Mouse (Mus musculus): Measurements from ENCODE around the gene Banf2. TPM values are rescaled to one million over a fixed set of nuclear protein-coding genes. Genes with fewer than 3 reads are reported as not detected.
A peak's percentile ranks its signal among the peaks of the same experiment; 100 is the strongest.

Banf2 gene
- polyA plus RNA-seq, 1 experiment from 2014 or later = 0.55 TPM

DNA sequence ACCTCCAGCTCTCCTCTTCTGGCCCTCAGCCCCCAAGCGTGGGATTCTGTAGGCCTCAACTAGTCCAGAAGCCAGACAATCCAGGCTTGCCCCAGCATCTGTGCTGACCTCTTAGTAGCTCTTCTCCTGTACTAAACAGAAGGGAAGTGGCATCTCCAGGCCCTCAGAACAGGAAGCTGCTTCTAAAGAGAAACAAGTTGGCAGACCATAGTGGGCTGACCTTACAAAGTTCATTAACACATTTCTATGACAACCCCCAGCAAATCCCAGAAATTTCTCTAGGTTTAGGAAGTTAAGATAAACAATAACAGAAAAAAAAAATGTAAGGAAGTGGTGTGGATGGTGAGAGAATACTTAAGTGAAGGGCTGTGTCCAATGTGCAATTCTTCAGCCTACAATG lies 23.8 kb upstream of the Banf2 start:
- Histone ChIP-seq H3K27ac (peak overlapping the region; percentile 98), H3K9ac (0 out of 2 replicates have a peak overlapping the region, but pooled peaks have one; percentile 97)
- WGBS = 52% methylated on average over 1 of the region's 1 CpGs

DNA sequence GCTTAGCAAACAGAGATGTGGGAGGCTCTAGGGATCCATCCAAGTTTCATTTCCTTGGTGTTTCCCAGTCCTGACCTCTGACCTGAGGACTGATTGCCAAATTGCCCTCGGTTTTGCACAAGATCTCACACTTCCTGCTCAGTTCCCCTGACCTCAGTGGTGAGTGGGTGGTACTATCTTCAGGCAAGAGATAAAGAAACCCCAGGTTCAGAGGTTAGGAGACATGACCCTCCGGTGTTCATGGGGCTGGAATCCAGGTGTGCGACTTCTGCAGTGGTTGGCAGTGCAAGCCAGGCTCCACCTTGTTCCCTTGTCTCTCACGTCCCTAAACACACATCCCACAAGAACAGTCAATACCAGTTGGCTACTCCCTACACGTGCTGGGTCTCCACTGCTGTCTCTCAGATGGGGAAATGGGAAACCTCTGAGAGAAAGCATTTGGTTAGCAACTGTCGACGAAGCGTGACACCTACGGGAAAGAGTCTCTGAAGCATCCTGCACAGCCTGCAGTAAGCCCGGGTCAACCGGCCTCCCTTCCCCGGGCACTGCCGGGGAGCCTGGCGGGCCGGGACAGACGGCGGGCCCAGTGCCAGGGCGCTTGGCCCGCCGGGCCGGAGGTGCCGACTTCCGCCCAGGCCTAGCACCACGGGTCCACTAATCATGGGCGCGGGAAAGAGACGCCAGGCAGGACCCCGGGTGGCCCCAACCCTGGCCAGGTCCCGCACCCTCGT lies 23.1 kb upstream of the Banf2 start:
- Histone ChIP-seq H3K4me1 (replicated peaks) (peaks cover 42% of the 10 kb centered on the region), H3K4me3 (replicated peaks) (peak overlapping the region; percentile 99), H3K4me2 (replicated peaks) (peak overlapping the region; percentile 74), H3K27me3 (replicated peaks) (no peaks in the 10 kb centered on the region), H3K36me3 (no peaks in the 10 kb centered on the region), H3K9ac (peak overlapping the region; percentile 97), H3K9me3 (no peaks in the 10 kb centered on the region), H3K27ac (peak overlapping the region; percentile 98)
- ATAC-seq = peak; percentile 29
- WGBS = 2% methylated on average over 30 of the region's 30 CpGs

More for the DNA sequence above, 23.8 kb upstream of the Banf2 start:
- Histone ChIP-seq H3K4me1 (replicated peaks) (peaks cover 47% of the 10 kb centered on the region), H3K9me3 (no peaks in the 10 kb centered on the region), H3K36me3 (no peaks in the 10 kb centered on the region), H3K4me3 (replicated peaks) (peak overlapping the region; percentile 99), H3K4me2 (replicated peaks) (peak overlapping the region; percentile 74), H3K27me3 (replicated peaks) (no peaks in the 10 kb centered on the region)
- no peak for ATAC-seq

DNA sequence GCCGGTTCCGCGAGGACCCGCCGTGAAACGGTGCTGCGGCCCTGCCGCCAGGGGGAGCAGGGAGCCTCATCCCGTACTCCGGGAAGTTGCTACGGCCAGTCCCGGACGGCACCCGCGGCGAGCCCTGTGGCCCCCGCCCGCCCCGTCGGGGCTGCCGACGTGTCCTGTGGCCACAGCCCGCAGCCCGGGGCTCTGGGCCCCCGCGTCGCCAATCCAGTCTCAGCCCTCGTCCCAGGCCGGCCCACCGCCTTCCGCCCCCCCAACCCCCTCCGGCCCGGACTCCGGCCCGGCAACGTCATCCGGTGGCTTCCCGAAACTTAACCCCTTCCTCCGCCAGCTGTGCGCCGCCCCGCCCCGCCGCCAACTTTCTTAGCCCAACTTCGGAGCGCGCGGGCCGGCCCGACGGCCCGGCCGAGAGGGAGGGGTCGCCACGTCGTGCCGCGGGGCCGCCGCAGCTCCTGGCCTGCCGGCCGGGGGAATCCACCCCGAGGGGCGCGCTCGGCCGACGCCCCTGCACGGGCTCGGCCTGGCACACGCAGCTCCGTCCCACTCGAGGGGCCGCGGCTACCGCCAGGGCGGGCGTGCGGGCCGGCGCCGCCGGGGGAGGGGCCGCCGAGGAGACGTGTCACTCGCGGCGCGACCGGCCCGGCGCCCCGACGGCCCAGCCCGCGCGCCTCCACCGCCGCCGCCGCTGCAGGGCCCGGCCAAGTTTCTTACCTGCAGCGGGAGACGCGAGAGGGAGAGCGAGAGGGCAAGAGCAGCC lies 22.4 kb upstream of the Banf2 start:
- under 1% methylated on average over 91 of the region's 107 CpGs for whole genome bisulfite sequencing
- Histone ChIP-seq H3K9ac (peak overlapping the region; percentile 97), H3K27ac (peak overlapping the region; percentile 98), H3K4me1 (replicated peaks) (peaks cover 35% of the 10 kb centered on the region), H3K27me3 (replicated peaks) (no peaks in the 10 kb centered on the region), H3K9me3 (no peaks in the 10 kb centered on the region), H3K4me2 (replicated peaks) (peak overlapping the region; percentile 74), H3K4me3 (replicated peaks) (peak overlapping the region; percentile 99), H3K36me3 (no peaks in the 10 kb centered on the region)
- peak; percentile 45 for ATAC-seq

GRCm38 (mm10) chr2:144011080-144011551 lies 21.7 kb upstream of the Banf2 start, which contains the start of gene Rrbp1:
Gene Rrbp1 (minus strand): TSS chr2:144011263.
- peaks cover 28% of the 10 kb centered on the region for H3K4me1 ChIP-seq (replicated peaks)
- peak within 1 kb of the TSS; percentile 74 for H3K4me2 ChIP-seq (replicated peaks)
- peak within 1 kb of the TSS; percentile 99 for H3K4me3 ChIP-seq (replicated peaks)
- WGBS = under 1% methylated on average over 53 of the region's 53 CpGs
- H3K9ac ChIP-seq = peak within 1 kb of the TSS; percentile 97
- peak; percentile 98 for ATAC-seq
- H3K27ac ChIP-seq = peak within 1 kb of the TSS; percentile 98
- H3K36me3 ChIP-seq = no peaks in the 10 kb centered on the region
- no peaks in the 10 kb centered on the region for H3K27me3 ChIP-seq (replicated peaks)
- H3K9me3 ChIP-seq = no peaks in the 10 kb centered on the region

- ATAC-seq = no peak
- 61% methylated on average over 11 of the region's 11 CpGs for WGBS
These were observed 18.8 kb upstream of the Banf2 start for GRCm38 (mm10) chr2:144014051-144014450.

GRCm38 (mm10) chr2:144014481-144014880 lies 18.4 kb upstream of the Banf2 start:
- Histone ChIP-seq H3K27me3 (replicated peaks) (no peaks in the 10 kb centered on the region), H3K4me3 (replicated peaks) (no peak overlapping the region), H3K4me1 (replicated peaks) (peaks cover 2% of the 10 kb centered on the region), H3K9me3 (no peaks in the 10 kb centered on the region), H3K4me2 (replicated peaks) (no peak overlapping the region; the same call in 1 of the 2 replicates), H3K27ac (no peak overlapping the region), H3K9ac (no peak overlapping the region), H3K36me3 (no peaks in the 10 kb centered on the region)
- WGBS = 57% methylated on average over 5 of the region's 5 CpGs
- ATAC-seq = no peak

More at GRCm38 (mm10) chr2:144014051-144014450, 18.8 kb upstream of the Banf2 start:
- Histone ChIP-seq H3K27me3 (replicated peaks) (no peaks in the 10 kb centered on the region), H3K9me3 (no peaks in the 10 kb centered on the region), H3K9ac (no peak overlapping the region), H3K4me2 (replicated peaks) (no peak overlapping the region; the same call in 1 of the 2 replicates), H3K36me3 (no peaks in the 10 kb centered on the region), H3K4me3 (replicated peaks) (no peak overlapping the region), H3K27ac (no peak overlapping the region), H3K4me1 (replicated peaks) (peaks cover 5% of the 10 kb centered on the region)

GRCm38 (mm10) chr2:144015861-144016260 lies 17.0 kb upstream of the Banf2 start:
- ATAC-seq = no peak
- Histone ChIP-seq H3K9me3 (no peaks in the 10 kb centered on the region), H3K27me3 (replicated peaks) (no peaks in the 10 kb centered on the region), H3K4me3 (replicated peaks) (no peak overlapping the region), H3K4me1 (replicated peaks) (no peaks in the 10 kb centered on the region), H3K27ac (no peak overlapping the region), H3K9ac (no peak overlapping the region), H3K36me3 (no peaks in the 10 kb centered on the region), H3K4me2 (replicated peaks) (no peak overlapping the region)
- WGBS = 85% methylated on average over 9 of the region's 9 CpGs

DNA sequence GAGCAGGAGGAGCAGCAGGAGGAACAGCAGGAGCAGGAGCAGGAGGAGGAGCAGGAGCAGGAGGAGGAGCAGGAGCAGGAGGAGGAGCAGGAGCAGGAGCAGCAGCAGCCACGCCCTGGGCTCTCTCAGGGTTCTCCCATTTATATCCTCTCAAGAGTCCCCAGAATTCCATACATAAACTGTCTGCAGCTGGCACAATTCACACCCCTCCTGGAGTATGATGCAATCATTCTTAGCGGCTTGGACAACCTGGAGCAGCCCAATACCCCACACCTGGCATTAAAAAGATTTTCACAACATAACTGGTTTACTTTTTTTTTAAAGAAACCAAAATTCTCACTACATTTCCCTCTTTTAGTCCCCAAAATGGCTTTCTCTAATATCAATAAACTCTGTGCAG lies 12.9 kb upstream of the Banf2 start:
- no peak overlapping the region for H3K4me3 ChIP-seq (replicated peaks)
- H3K9ac ChIP-seq = no peak overlapping the region
- no peaks in the 10 kb centered on the region for H3K4me1 ChIP-seq (replicated peaks)
- H3K27ac ChIP-seq = no peak overlapping the region
- H3K4me2 ChIP-seq (replicated peaks) = no peak overlapping the region
- no peaks in the 10 kb centered on the region for H3K9me3 ChIP-seq
- no peaks in the 10 kb centered on the region for H3K27me3 ChIP-seq (replicated peaks)
- H3K36me3 ChIP-seq = no peaks in the 10 kb centered on the region
- peak; percentile 51 for ATAC-seq
- 50% methylated on average over 2 of the region's 2 CpGs for WGBS

DNA sequence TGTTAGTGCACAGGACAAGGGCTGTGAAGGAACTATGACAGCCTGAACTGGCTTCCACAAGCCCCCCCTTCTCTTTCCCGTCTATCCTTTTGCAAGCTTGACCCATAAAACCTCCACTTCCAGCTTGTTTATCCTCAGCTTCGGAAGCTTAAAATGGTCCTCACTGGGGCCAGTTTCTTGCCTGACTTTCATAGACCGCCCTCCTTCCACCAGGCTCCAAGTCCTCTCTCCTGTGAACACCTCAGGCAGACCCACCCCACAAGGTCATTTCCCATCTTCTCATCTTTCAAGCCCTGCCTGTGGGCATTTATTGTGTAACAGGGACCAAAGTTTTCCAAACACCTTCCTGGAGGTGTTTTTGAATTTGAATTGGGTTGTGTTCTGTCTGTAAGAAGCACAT lies 10.4 kb upstream of the Banf2 start:
- no peaks in the 10 kb centered on the region for H3K27me3 ChIP-seq (replicated peaks)
- ATAC-seq = no peak
- H3K27ac ChIP-seq = no peak overlapping the region
- H3K9me3 ChIP-seq = no peaks in the 10 kb centered on the region
- no peak overlapping the region for H3K4me2 ChIP-seq (replicated peaks)
- WGBS = 47% methylated on average over 3 of the region's 3 CpGs
- H3K4me1 ChIP-seq (replicated peaks) = no peaks in the 10 kb centered on the region
- no peak overlapping the region for H3K4me3 ChIP-seq (replicated peaks)
- H3K9ac ChIP-seq = no peak overlapping the region
- no peaks in the 10 kb centered on the region for H3K36me3 ChIP-seq

DNA sequence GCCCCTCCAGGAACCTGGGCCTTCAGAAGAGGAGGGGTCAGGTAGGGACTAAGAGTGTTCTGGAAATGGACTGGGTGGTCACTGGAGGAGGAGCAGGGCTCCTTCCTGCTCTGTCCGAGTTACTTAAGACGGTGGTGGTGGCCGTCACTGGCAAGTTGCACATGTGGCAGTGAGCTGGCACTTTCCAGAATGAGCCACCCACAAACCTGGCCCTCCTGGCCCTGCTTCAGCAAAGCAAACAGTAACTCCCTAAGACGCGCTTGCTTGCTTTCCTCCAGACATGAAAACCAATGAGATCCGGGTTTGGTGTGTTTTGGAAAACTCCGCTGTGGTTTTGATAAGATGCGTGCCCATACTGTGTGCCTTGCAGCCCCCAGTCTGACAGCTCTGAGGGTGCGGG lies 7.5 kb upstream of the Banf2 start:
- 85% methylated on average over 9 of the region's 9 CpGs for WGBS
- no peaks in the 10 kb centered on the region for H3K4me1 ChIP-seq (replicated peaks)
- no peaks in the 10 kb centered on the region for H3K36me3 ChIP-seq
- no peak for ATAC-seq
- H3K27me3 ChIP-seq (replicated peaks) = no peaks in the 10 kb centered on the region
- H3K4me2 ChIP-seq (replicated peaks) = no peak overlapping the region
- H3K9me3 ChIP-seq = no peaks in the 10 kb centered on the region
- H3K27ac ChIP-seq = no peak overlapping the region
- no peak overlapping the region for H3K9ac ChIP-seq
- no peak overlapping the region for H3K4me3 ChIP-seq (replicated peaks)

DNA sequence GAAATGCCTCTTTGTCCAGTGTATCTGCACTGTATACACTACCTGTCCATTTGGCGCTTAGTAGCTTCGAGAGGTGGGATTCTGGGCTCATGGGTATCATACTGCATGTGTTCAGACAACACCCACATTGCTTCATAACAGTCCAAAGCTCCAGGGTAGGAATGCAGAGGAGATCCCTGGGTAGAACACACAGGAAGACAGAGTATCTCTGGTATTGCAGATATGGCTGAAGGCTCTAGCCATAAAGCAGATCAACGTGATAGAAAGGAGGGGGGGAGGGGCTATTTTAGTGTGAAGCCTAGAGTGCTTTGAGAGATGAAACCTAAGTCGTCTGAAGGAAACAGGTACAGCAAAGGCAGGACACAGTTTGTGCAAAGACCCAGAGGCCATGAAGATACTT lies 6.4 kb upstream of the Banf2 start:
- WGBS = 63% methylated on average over 4 of the region's 4 CpGs
- ATAC-seq = no peak

GRCm38 (mm10) chr2:144030791-144031190 lies 2.1 kb upstream of the Banf2 start:
- H3K4me3 ChIP-seq (replicated peaks) = no peak overlapping the region
- H3K4me1 ChIP-seq (replicated peaks) = no peaks in the 10 kb centered on the region
- 82% methylated on average over 7 of the region's 7 CpGs for WGBS
- no peaks in the 10 kb centered on the region for H3K27me3 ChIP-seq (replicated peaks)
- no peak for ATAC-seq
- no peak overlapping the region for H3K9ac ChIP-seq
- H3K36me3 ChIP-seq = no peaks in the 10 kb centered on the region
- no peaks in the 10 kb centered on the region for H3K9me3 ChIP-seq
- no peak overlapping the region for H3K4me2 ChIP-seq (replicated peaks)
- H3K27ac ChIP-seq = no peak overlapping the region

More for the DNA sequence above, 6.4 kb upstream of the Banf2 start:
- Histone ChIP-seq H3K4me3 (replicated peaks) (no peak overlapping the region), H3K4me2 (replicated peaks) (no peak overlapping the region), H3K27me3 (replicated peaks) (no peaks in the 10 kb centered on the region), H3K4me1 (replicated peaks) (no peaks in the 10 kb centered on the region), H3K9me3 (no peaks in the 10 kb centered on the region), H3K36me3 (no peaks in the 10 kb centered on the region), H3K27ac (no peak overlapping the region), H3K9ac (no peak overlapping the region)

Measured in intestine, embryonic 15.5 days (tissue).